Comparison of ENCODE assay signal across 4 mouse cellular contexts in the genomic region with DNA sequence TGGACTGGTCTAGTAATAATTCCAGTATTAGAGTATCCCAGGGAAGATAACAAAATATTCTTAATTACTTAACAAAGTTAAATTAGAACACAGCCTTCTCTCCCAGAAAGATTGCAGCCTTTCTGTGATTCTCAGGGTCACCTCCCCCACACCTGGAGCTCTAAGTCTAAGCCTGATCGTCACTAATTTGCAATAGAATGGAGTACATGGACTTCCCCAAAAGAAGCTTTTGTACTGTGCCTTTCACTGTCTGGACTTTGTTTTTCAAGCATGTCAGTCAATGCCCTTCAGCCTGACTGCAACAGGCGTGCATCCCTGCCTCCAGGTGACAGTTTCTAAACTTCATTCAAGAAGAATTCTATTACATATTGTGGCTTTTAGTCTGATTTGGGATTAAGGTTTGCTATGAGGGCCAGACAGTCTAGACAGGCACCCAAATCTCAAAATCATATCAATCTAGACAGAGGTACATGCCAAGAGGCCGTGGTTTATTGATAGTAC.
DNase-seq lines count a peak whose midpoint lies in the region; TF ChIP-seq lines count a peak whose summit lies in the region.
"Not testable (repeated sequence)": the region's sequence is repeated elsewhere in the genome, so short reads cannot be mapped to it uniquely, and the experiment has no call there.

No protein-coding gene starts in this region.

- peak; percentile 98 for TF ChIP-seq EP300 in ES-Bruce4 (IDR thresholded peaks at IDR 0.05; ENCODE audit: insufficient read depth, low read depth, low read length)

- not testable (repeated sequence) for H3K27me3 ChIP-seq in ES-Bruce4 (ENCODE audit: control insufficient read depth, insufficient read depth, low read length, poor library complexity, severe bottlenecking)

- DNase-seq in ES-E14 (ENCODE audit: low read depth, low spot score), result peak; percentile 65
- DNase-seq in ZHBTc4 (ENCODE audit: low read depth, low spot score), result peak; percentile 92
- DNase-seq in kidney, adult 9 months, result peak; percentile 20

- not testable (repeated sequence) for H3K9ac ChIP-seq in ES-Bruce4 (ENCODE audit: low read depth, poor library complexity, severe bottlenecking); ES-E14 (ENCODE audit: insufficient read depth, low read depth, low read length, poor library complexity, severe bottlenecking)

- in situ Hi-C loops in ES-E14 (cut with MboI; ENCODE audit: low sequenced_read_pairs in 2 of 2, unreplicated experiment in 2 of 2), result not testable (repeated sequence)

- H3K27ac ChIP-seq in ES-Bruce4 (ENCODE audit: insufficient read depth, low read length) (peak overlapping the region; percentile 99), ES-E14 (ENCODE audit: insufficient read depth, low read depth, low read length, poor library complexity, severe bottlenecking) (peak overlapping the region; percentile 85; the same call in 1 of the 2 replicates)

- not testable (repeated sequence) for H3K4me1 ChIP-seq in ES-Bruce4 (ENCODE audit: control insufficient read depth, insufficient read depth, low read length)
- H3K4me1 ChIP-seq in ES-E14 (ENCODE audit: control insufficient read depth in 2 of 2, insufficient read depth in 2 of 2, low read length in 2 of 2, poor library complexity in 1 of 2), result peaks cover 13 to 22% of the 10 kb centered on the region in 2 experiments

- not testable (repeated sequence) for TF ChIP-seq POLR2A in ES-Bruce4 (IDR thresholded peaks at IDR 0.05; ENCODE audit: insufficient read depth, low read length)

- H3K4me3 ChIP-seq in ES-Bruce4 (ENCODE audit: low read depth, low read length), result not testable (repeated sequence)
- peak overlapping the region in 1 of 2 experiments; percentile 9; a peak in 1 of 4 replicates for H3K4me3 ChIP-seq in ES-E14 (ENCODE audit: insufficient read depth in 1 of 2, low read depth in 1 of 2, low read length in 2 of 2, poor library complexity in 1 of 2, severe bottlenecking in 1 of 2)

- not testable (repeated sequence) for H3K36me3 ChIP-seq in ES-Bruce4 (ENCODE audit: control insufficient read depth, insufficient read depth, low read length, poor library complexity, severe bottlenecking); ES-E14 (ENCODE audit: control insufficient read depth, insufficient read depth, low read length, poor library complexity, severe bottlenecking)

- H3K9me3 ChIP-seq in ES-Bruce4 (replicated peaks; ENCODE audit: control insufficient read depth, insufficient read depth, low read length, poor library complexity, severe bottlenecking); ES-E14 (ENCODE audit: control insufficient read depth, insufficient read depth, low read depth, low read length): not testable (repeated sequence)

- not testable (repeated sequence) for TF ChIP-seq CTCF in ES-Bruce4 (IDR thresholded peaks at IDR 0.05; ENCODE audit: low read depth, low read length)

TF ChIP-seq in ES-E14, 5 proteins besides CTCF, POLR2A, EP300 and RAD21:
- 0 out of 2 replicates have a peak, but pooled peaks have one; percentile 52 for TF ChIP-seq CHD2 (IDR thresholded peaks at IDR 0.05; ENCODE audit: low read depth, low read length)

Comparison
In these comparisons a context has a peak if more than half of its experiments do, and no peak if none do; other contexts are left out.
1. DNase-seq: peak in every context shown above with its lines; median percentile 92 in ZHBTc4; 65 in ES-E14; 20 in kidney, adult 9 months.